Mouse (Mus musculus): ENCODE measurements around the gene Rpl7l1. TPM values are rescaled to one million over a fixed set of nuclear protein-coding genes. Genes with fewer than 3 reads are reported as not detected.
A peak's percentile ranks its signal among the peaks of the same experiment; 100 is the strongest.

The Rpl7l1 gene
- total and polyA plus RNA-seq, 2 experiments = 21.6 to 41.2 TPM

- peak overlapping the region; percentile 87 for H3K27ac ChIP-seq (replicated peaks; ENCODE audit: insufficient read depth, low read depth, low read length)
- H3K79me2 ChIP-seq (ENCODE audit: control insufficient read depth, insufficient read depth, low read length) = no peaks in the 10 kb centered on the region
- 21% methylated on average over 7 of the region's 7 CpGs for WGBS
These were observed 47.2 kb downstream of the Rpl7l1 start for GRCm38 (mm10) chr17:46735287-46735686.

GRCm38 (mm10) chr17:46734055-46734454 lies 48.4 kb downstream of the Rpl7l1 start:
- WGBS = 42% methylated on average over 3 of the region's 3 CpGs
- H3K79me2 ChIP-seq (ENCODE audit: control insufficient read depth, insufficient read depth, low read length) = no peaks in the 10 kb centered on the region
- peak overlapping the region; percentile 87 for H3K27ac ChIP-seq (replicated peaks; ENCODE audit: insufficient read depth, low read depth, low read length)
- peaks cover 31% of the 10 kb centered on the region for H3K4me1 ChIP-seq (ENCODE audit: control insufficient read depth, insufficient read depth, low read length)
- TF ChIP-seq POLR2A (IDR thresholded peaks at IDR 0.05; ENCODE audit: extremely low read depth, insufficient read depth, low read length) = 0 out of 2 replicates have a peak, but pooled peaks have one; percentile 36
- TF ChIP-seq CTCF (IDR thresholded peaks at IDR 0.05; ENCODE audit: low read depth, low read length) = no peak
- peak overlapping the region; percentile 49 for H3K9ac ChIP-seq (ENCODE audit: low read depth, low read length)
- no peak overlapping the region for H3K4me3 ChIP-seq (ENCODE audit: insufficient read depth, low read depth, low read length)
- peak; percentile 95 for DNase-seq (ENCODE audit: extremely low read depth, low read depth, low spot score)
- H3K36me3 ChIP-seq (ENCODE audit: control insufficient read depth, insufficient read depth, low read length) = no peaks in the 10 kb centered on the region
- no peaks in the 10 kb centered on the region for H3K27me3 ChIP-seq (ENCODE audit: control insufficient read depth, insufficient read depth, low read length)

More at GRCm38 (mm10) chr17:46735287-46735686, 47.2 kb downstream of the Rpl7l1 start:
- Histone ChIP-seq H3K27me3 (ENCODE audit: control insufficient read depth, insufficient read depth, low read length) (no peaks in the 10 kb centered on the region), H3K4me1 (ENCODE audit: control insufficient read depth, insufficient read depth, low read length) (peaks cover 26% of the 10 kb centered on the region), H3K36me3 (ENCODE audit: control insufficient read depth, insufficient read depth, low read length) (no peaks in the 10 kb centered on the region), H3K9ac (ENCODE audit: low read depth, low read length) (peak overlapping the region; percentile 33), H3K4me3 (ENCODE audit: insufficient read depth, low read depth, low read length) (no peak overlapping the region)
- peak; percentile 100 for DNase-seq (ENCODE audit: extremely low read depth, low read depth, low spot score)
- peak; percentile 42; the same call in 1 of the 2 replicates for TF ChIP-seq POLR2A (IDR thresholded peaks at IDR 0.05; ENCODE audit: extremely low read depth, insufficient read depth, low read length)
- no peak for TF ChIP-seq CTCF (IDR thresholded peaks at IDR 0.05; ENCODE audit: low read depth, low read length)

- peaks cover 15% of the 10 kb centered on the region for H3K4me1 ChIP-seq (ENCODE audit: control insufficient read depth, insufficient read depth, low read length)
- H3K27ac ChIP-seq (replicated peaks; ENCODE audit: insufficient read depth, low read depth, low read length) = peak within 1 kb of the TSS; percentile 98
- H3K36me3 ChIP-seq (ENCODE audit: control insufficient read depth, insufficient read depth, low read length) = peaks cover 10% of the 10 kb centered on the region
- WGBS = 16% methylated on average over 24 of the region's 24 CpGs
- no peaks in the 10 kb centered on the region for H3K27me3 ChIP-seq (ENCODE audit: control insufficient read depth, insufficient read depth, low read length)
- peak; percentile 94 for DNase-seq (ENCODE audit: extremely low read depth, low read depth, low spot score)
- H3K79me2 ChIP-seq (ENCODE audit: control insufficient read depth, insufficient read depth, low read length) = no peaks in the 10 kb centered on the region
- peak within 1 kb of the TSS; percentile 93 for H3K9ac ChIP-seq (ENCODE audit: low read depth, low read length)
- TF ChIP-seq POLR2A (IDR thresholded peaks at IDR 0.05; ENCODE audit: extremely low read depth, insufficient read depth, low read length) (peak; percentile 99), CTCF (IDR thresholded peaks at IDR 0.05; ENCODE audit: low read depth, low read length) (no peak)
- H3K4me3 ChIP-seq (ENCODE audit: insufficient read depth, low read depth, low read length) = peak within 1 kb of the TSS; percentile 83
These were observed 53.6 kb downstream of the Rpl7l1 start, which contains the start of gene Gnmt for GRCm38 (mm10) chr17:46728904-46729318. Gene Gnmt, minus strand, starts transcription at chr17:46729168.

- H3K36me3 ChIP-seq (ENCODE audit: control insufficient read depth, insufficient read depth, low read length) = peaks cover 10% of the 10 kb centered on the region
- H3K79me2 ChIP-seq (ENCODE audit: control insufficient read depth, insufficient read depth, low read length) = no peaks in the 10 kb centered on the region
- peaks cover 11% of the 10 kb centered on the region for H3K4me1 ChIP-seq (ENCODE audit: control insufficient read depth, insufficient read depth, low read length)
- WGBS = 9% methylated on average over 11 of the region's 11 CpGs
- H3K27ac ChIP-seq (replicated peaks; ENCODE audit: insufficient read depth, low read depth, low read length) = peak overlapping the region; percentile 98
- H3K9ac ChIP-seq (ENCODE audit: low read depth, low read length) = peak overlapping the region; percentile 93
- H3K27me3 ChIP-seq (ENCODE audit: control insufficient read depth, insufficient read depth, low read length) = no peaks in the 10 kb centered on the region
- DNase-seq (ENCODE audit: extremely low read depth, low read depth, low spot score) = peak; percentile 72
- peak; percentile 31; the same call in 1 of the 2 replicates for TF ChIP-seq POLR2A (IDR thresholded peaks at IDR 0.05; ENCODE audit: extremely low read depth, insufficient read depth, low read length)
- no peak for TF ChIP-seq CTCF (IDR thresholded peaks at IDR 0.05; ENCODE audit: low read depth, low read length)
- H3K4me3 ChIP-seq (ENCODE audit: insufficient read depth, low read depth, low read length) = peak overlapping the region; percentile 83
These were observed 54.0 kb downstream of the Rpl7l1 start for GRCm38 (mm10) chr17:46728496-46728895.

- DNase-seq (ENCODE audit: extremely low read depth, low read depth, low spot score) = peak; percentile 59
- H3K9ac ChIP-seq (ENCODE audit: low read depth, low read length) = peak overlapping the region; percentile 93
- H3K4me1 ChIP-seq (ENCODE audit: control insufficient read depth, insufficient read depth, low read length) = peaks cover 8% of the 10 kb centered on the region; the same call in 1 of the 2 replicates
- no peaks in the 10 kb centered on the region for H3K27me3 ChIP-seq (ENCODE audit: control insufficient read depth, insufficient read depth, low read length)
- WGBS = 15% methylated on average over 6 of the region's 6 CpGs
- H3K4me3 ChIP-seq (ENCODE audit: insufficient read depth, low read depth, low read length) = peak overlapping the region; percentile 83
- H3K36me3 ChIP-seq (ENCODE audit: control insufficient read depth, insufficient read depth, low read length) = peaks cover 10% of the 10 kb centered on the region
- no peaks in the 10 kb centered on the region for H3K79me2 ChIP-seq (ENCODE audit: control insufficient read depth, insufficient read depth, low read length)
- H3K27ac ChIP-seq (replicated peaks; ENCODE audit: insufficient read depth, low read depth, low read length) = peak overlapping the region; percentile 98
- TF ChIP-seq POLR2A (IDR thresholded peaks at IDR 0.05; ENCODE audit: extremely low read depth, insufficient read depth, low read length) (peak; percentile 6; the same call in 1 of the 2 replicates), CTCF (IDR thresholded peaks at IDR 0.05; ENCODE audit: low read depth, low read length) (peak; percentile 76)
These were observed 54.5 kb downstream of the Rpl7l1 start for GRCm38 (mm10) chr17:46728021-46728420.

- no peaks in the 10 kb centered on the region for H3K79me2 ChIP-seq (ENCODE audit: control insufficient read depth, insufficient read depth, low read length)
- peaks cover 10% of the 10 kb centered on the region for H3K36me3 ChIP-seq (ENCODE audit: control insufficient read depth, insufficient read depth, low read length)
- no peaks in the 10 kb centered on the region for H3K27me3 ChIP-seq (ENCODE audit: control insufficient read depth, insufficient read depth, low read length)
- TF ChIP-seq POLR2A (IDR thresholded peaks at IDR 0.05; ENCODE audit: extremely low read depth, insufficient read depth, low read length) (peak; percentile 23; the same call in 1 of the 2 replicates), CTCF (IDR thresholded peaks at IDR 0.05; ENCODE audit: low read depth, low read length) (no peak)
- peak overlapping the region; percentile 78 for H3K9ac ChIP-seq (ENCODE audit: low read depth, low read length)
- WGBS = 56% methylated on average over 11 of the region's 11 CpGs
- peaks cover 8% of the 10 kb centered on the region; the same call in 1 of the 2 replicates for H3K4me1 ChIP-seq (ENCODE audit: control insufficient read depth, insufficient read depth, low read length)
- peak overlapping the region; percentile 47 for H3K4me3 ChIP-seq (ENCODE audit: insufficient read depth, low read depth, low read length)
- peak; percentile 52 for DNase-seq (ENCODE audit: extremely low read depth, low read depth, low spot score)
- peak overlapping the region; percentile 69 for H3K27ac ChIP-seq (replicated peaks; ENCODE audit: insufficient read depth, low read depth, low read length)
These were observed 55.2 kb downstream of the Rpl7l1 start for GRCm38 (mm10) chr17:46727271-46727670.
